Mouse (Mus musculus) hindbrain, postnatal 0 days (tissue): ENCODE data around the gene Clec3a. TPM values are rescaled to one million over a fixed set of nuclear protein-coding genes. Genes with fewer than 3 reads are reported as not detected.

Experiments used
- ATAC-seq: fragments of 200-750 bp; cut with Nextera tagmentation; 2 replicates; pipeline ENCODE4 v1.8.0; 2017; ENCODE audit warnings: mild to moderate bottlenecking, moderate TSS enrichment, moderate library complexity
- DNase-seq: peaks from one replicate; pipeline ENCODE4 v3.0.0-alpha.2; 2015; ENCODE audit warnings: low spot score
- H3K27ac ChIP-seq: fragments of 300-500 bp; sonication (generic); 2 replicates; pipeline ENCODE4 v1.5.1; 2014; ENCODE audit warnings: mild to moderate bottlenecking
- H3K27me3 ChIP-seq: fragments of 300-500 bp; sonication (generic); 2 replicates; pipeline ENCODE4 v1.6.1; 2014; ENCODE audit warnings: low read length, mixed read lengths; ENCODE audit not compliant: insufficient read depth
- H3K36me3 ChIP-seq: fragments of 300-500 bp; sonication (generic); 2 replicates; pipeline ENCODE4 v1.6.1; 2014; ENCODE audit warnings: low read length, mixed read lengths; ENCODE audit not compliant: insufficient read depth
- H3K4me1 ChIP-seq: fragments of 300-500 bp; sonication (generic); 2 replicates; pipeline ENCODE4 v1.6.1; 2014; ENCODE audit warnings: antibody characterized with exemption, low read length, mixed read lengths; ENCODE audit not compliant: insufficient read depth
- H3K4me2 ChIP-seq: fragments of 300-500 bp; sonication (generic); 2 replicates; pipeline ENCODE4 v1.6.1; 2014; ENCODE audit warnings: low read depth, mild to moderate bottlenecking, low read length, moderate library complexity, mixed read lengths
- H3K4me3 ChIP-seq: fragments of 300-500 bp; sonication (generic); 2 replicates; pipeline ENCODE4 v1.5.1; 2014; ENCODE audit warnings: low read length
- H3K9ac ChIP-seq: fragments of 300-500 bp; sonication (generic); replicated peaks from 2 replicates; pipeline ENCODE4 v1.6.1; 2014; ENCODE audit warnings: mild to moderate bottlenecking, low read length, moderate library complexity, mixed read lengths
- H3K9me3 ChIP-seq: fragments of 300-500 bp; sonication (generic); 2 replicates; pipeline ENCODE4 v1.6.1; 2016; ENCODE audit warnings: low read length, mixed read lengths
- CTCF ChIP-seq: IDR thresholded peaks from 2 replicates; pipeline ENCODE4 v1.5.1; 2016; ENCODE audit warnings: antibody characterized with exemption, control low read depth, low read depth
- WGBS: fragments of 180-500 bp; shearing (Covaris S2); extraction: QIAGEN DNeasy Blood & Tissue Kit; methylation state at CpG from one replicate; pipeline ENCODE4 v1.1.7; 2014; 5-methylcytosine and 5-hydroxymethylcytosine counted together
- polyA plus RNA-seq: library from polyadenylated mRNA; unstranded; fragments of >200 nt; fragmentation: Nextera tagmentation; extraction: Ambion mirVana; gene quantifications from 2 replicates; pipeline ENCODE4 v1.2.1, GENCODE M21; 2015
- total RNA-seq: library from RNA; depleted of rRNA; stranded (reverse); fragments of >200 nt; gene quantifications from 2 replicates; pipeline ENCODE4 v1.2.3, GENCODE M21; 2014

Clec3a gene
- total and polyA plus RNA-seq, 2 experiments from 2014 or later: 0.84 TPM; not detected in 1

DNA sequence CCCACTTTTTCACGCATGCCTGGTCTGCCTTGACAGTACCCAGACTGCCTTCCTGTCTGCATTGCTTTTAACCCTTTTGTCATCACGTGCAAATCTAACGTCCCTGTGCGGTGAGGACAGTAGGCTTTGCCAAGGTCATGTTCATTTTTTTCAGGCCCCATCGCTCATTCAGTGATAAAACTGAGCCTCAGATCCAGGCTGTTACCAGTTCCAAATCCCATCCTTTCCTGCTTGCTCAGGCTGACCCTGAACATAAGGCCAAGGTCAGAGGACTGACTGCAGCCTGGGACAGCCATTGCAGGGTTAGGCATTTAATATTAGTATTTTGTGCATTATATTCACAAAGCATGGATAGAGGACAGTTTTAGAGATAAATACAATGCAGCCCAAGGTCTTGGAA is 19.6 kb upstream of the Clec3a start:
- TF ChIP-seq CTCF: no peak
- no peaks in the 10 kb centered on the region for H3K27me3 ChIP-seq
- no peak overlapping the region for H3K4me3 ChIP-seq
- no peaks in the 10 kb centered on the region for H3K9me3 ChIP-seq
- DNase-seq (no peak), ATAC-seq (no peak)
- H3K4me1 ChIP-seq: no peaks in the 10 kb centered on the region
- no peak overlapping the region for H3K9ac ChIP-seq
- no peaks in the 10 kb centered on the region for H3K36me3 ChIP-seq
- 84% methylated on average over 5 of the region's 5 CpGs for WGBS
- H3K27ac ChIP-seq: no peak overlapping the region
- no peak overlapping the region for H3K4me2 ChIP-seq

DNA sequence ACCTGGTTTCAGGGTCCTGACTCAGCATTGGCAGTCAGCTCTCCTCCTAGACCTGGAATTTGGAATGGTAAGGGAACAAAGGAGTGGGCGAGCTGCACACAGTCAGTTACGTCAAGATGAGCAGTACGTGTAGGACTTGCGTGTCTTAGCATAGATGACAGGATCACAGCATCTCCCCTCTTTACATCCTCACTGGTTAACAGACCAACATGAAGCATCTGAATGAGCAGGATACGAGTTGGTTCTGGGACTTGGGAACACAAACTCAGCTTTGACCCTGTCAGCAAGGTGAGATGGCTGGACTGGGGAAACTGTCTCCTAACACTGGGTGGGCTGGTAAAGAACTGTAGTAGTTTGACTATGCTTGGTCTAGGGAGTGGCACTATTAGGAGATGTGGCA is 18.6 kb upstream of the Clec3a start:
- no peaks in the 10 kb centered on the region for H3K27me3 ChIP-seq
- no peak for ATAC-seq
- H3K27ac ChIP-seq: no peak overlapping the region
- 90% methylated on average over 5 of the region's 5 CpGs for WGBS
- no peak overlapping the region for H3K9ac ChIP-seq
- no peak for DNase-seq
- no peaks in the 10 kb centered on the region for H3K36me3 ChIP-seq
- H3K9me3 ChIP-seq: no peaks in the 10 kb centered on the region
- H3K4me1 ChIP-seq: no peaks in the 10 kb centered on the region
- no peak overlapping the region for H3K4me2 ChIP-seq
- no peak for TF ChIP-seq CTCF
- no peak overlapping the region for H3K4me3 ChIP-seq

DNA sequence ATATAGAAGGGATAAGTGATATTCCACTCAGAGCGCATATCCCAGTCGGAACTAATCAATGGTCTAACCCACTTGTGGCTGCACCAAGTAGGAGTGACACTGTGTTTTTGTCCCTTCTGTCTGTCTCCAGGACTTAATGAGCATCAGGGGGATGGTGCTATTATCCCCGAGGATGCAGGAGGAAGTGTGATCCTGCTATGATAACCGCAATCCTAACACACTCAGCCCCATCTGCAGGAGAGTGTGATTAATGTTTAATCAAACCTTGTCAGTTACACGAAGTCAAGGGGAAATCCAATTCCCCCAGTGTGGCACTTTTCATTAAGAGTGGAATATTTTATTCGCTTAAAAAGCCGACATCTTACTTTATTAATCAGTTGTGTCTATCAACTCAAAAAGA is 16.2 kb upstream of the Clec3a start:
- H3K27me3 ChIP-seq: no peaks in the 10 kb centered on the region
- H3K9ac ChIP-seq: no peak overlapping the region
- no peak overlapping the region for H3K4me3 ChIP-seq
- ATAC-seq (no peak), DNase-seq (peak; percentile 29)
- H3K4me2 ChIP-seq: no peak overlapping the region
- 54% methylated on average over 7 of the region's 7 CpGs for WGBS
- TF ChIP-seq CTCF: no peak
- no peaks in the 10 kb centered on the region for H3K4me1 ChIP-seq
- no peaks in the 10 kb centered on the region for H3K36me3 ChIP-seq
- H3K9me3 ChIP-seq: no peaks in the 10 kb centered on the region
- no peak overlapping the region for H3K27ac ChIP-seq

DNA sequence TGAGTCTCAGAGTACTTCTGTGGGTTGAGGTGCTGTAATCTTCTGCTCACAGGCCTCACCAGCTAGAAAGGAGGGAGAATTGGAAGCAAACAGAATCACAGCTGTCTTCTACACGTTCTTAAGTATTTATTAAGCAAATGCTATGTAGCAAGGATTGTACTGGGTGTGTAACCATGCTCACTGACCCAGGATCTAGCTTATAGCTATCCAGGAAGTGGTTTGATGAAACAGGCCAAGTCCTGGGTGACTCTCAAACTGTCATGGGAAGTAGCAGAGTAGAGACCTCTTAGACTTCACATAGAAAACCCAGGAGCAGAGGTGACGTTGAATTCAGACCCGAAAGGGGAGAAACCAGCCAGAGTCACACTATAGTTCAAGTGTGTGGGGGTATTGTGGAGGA is 6.5 kb upstream of the Clec3a start:
- H3K36me3 ChIP-seq: no peaks in the 10 kb centered on the region

DNA sequence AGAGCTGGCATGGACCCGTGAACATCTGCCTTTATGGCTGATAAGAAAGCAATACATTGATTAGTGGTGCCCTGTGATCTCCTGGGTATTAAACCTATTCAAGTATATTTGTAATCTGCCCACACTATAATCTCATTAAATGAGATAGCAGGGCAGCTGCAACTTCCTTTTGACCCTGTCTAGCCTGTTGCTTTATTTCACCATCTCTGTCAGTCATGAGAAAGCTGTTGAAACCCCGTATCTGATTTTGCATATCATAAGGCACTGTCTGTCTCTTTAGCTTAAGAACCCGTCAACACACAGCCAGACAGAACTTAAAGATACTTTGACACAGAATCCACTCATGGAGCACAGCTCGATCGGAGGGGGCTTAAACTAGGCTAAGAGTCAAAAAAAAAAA is 600 bp downstream of the Clec3a start:
- Histone ChIP-seq H3K4me1 (no peaks in the 10 kb centered on the region), H3K4me2 (no peak overlapping the region), H3K27me3 (no peaks in the 10 kb centered on the region), H3K4me3 (no peak overlapping the region), H3K9me3 (no peaks in the 10 kb centered on the region), H3K36me3 (no peaks in the 10 kb centered on the region), H3K27ac (no peak overlapping the region), H3K9ac (no peak overlapping the region)
- 80% methylated on average over 5 of the region's 5 CpGs for WGBS
- ATAC-seq (no peak), DNase-seq (no peak)
- no peak for TF ChIP-seq CTCF

More for the DNA sequence above, 6.5 kb upstream of the Clec3a start:
- Histone ChIP-seq H3K4me1 (no peaks in the 10 kb centered on the region), H3K9ac (no peak overlapping the region), H3K27ac (no peak overlapping the region), H3K27me3 (no peaks in the 10 kb centered on the region), H3K4me3 (no peak overlapping the region), H3K4me2 (no peak overlapping the region), H3K9me3 (no peaks in the 10 kb centered on the region)
- DNase-seq (no peak), ATAC-seq (no peak)
- 80% methylated on average over 3 of the region's 3 CpGs for WGBS
- TF ChIP-seq CTCF: no peak

DNA sequence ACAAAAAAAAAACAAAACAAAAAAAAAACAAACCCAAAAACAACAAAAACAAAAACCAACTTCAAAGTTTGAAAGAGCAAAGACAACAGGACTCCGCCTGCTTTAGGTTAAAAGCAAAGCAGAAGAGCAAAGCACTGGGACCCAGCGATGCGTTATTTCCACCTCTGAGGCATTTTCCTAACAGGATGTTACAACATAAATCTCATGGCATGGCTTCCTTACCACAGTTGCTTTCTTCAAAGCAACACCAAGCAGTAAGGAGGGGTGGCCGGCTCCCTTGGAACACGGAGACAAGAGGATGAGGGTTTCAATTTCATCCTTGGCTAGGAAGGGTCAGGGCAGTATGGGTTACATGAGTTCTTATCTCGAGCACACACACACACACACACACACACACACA is 1.0 kb downstream of the Clec3a start:
- H3K9ac ChIP-seq: no peak overlapping the region
- H3K27ac ChIP-seq: no peak overlapping the region
- WGBS: 79% methylated on average over 6 of the region's 6 CpGs
- no peaks in the 10 kb centered on the region for H3K4me1 ChIP-seq
- ATAC-seq (no peak), DNase-seq (no peak)
- no peaks in the 10 kb centered on the region for H3K9me3 ChIP-seq
- no peak overlapping the region for H3K4me2 ChIP-seq
- H3K36me3 ChIP-seq: no peaks in the 10 kb centered on the region
- no peaks in the 10 kb centered on the region for H3K27me3 ChIP-seq
- no peak for TF ChIP-seq CTCF
- no peak overlapping the region for H3K4me3 ChIP-seq

DNA sequence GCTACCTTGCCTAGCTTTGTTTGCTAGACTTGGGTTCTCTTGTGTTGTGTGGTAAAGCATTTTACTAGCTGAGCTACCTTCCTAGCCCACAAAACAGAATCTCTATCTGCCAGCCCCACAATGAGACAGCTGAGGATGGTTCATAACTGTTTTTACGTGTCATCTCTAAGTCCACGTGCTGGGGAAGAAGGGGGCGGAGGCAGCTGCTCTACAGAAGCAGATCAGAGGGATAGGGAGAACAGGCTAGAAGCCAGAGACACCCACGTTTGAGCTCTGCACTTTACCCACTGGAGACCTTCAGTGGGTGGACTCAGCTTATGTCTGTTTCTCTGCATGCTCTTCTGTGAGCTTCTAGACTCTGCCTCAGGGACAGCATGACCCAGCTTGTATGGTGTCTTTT is 3.7 kb downstream of the Clec3a start:
- Histone ChIP-seq H3K4me1 (no peaks in the 10 kb centered on the region), H3K9me3 (no peaks in the 10 kb centered on the region), H3K36me3 (no peaks in the 10 kb centered on the region), H3K27me3 (no peaks in the 10 kb centered on the region), H3K4me2 (no peak overlapping the region), H3K9ac (no peak overlapping the region), H3K4me3 (no peak overlapping the region), H3K27ac (no peak overlapping the region)
- ATAC-seq (no peak), DNase-seq (no peak)
- no peak for TF ChIP-seq CTCF
- WGBS: 81% methylated on average over 4 of the region's 4 CpGs
